Mouse (Mus musculus): Measurements from ENCODE around the gene Scgb1c1. TPM values are rescaled to one million over a fixed set of nuclear protein-coding genes. Genes with fewer than 3 reads are reported as not detected.

Scgb1c1 gene
- polyA plus RNA-seq, 1 experiment from 2014 or later, result not detected

DNA sequence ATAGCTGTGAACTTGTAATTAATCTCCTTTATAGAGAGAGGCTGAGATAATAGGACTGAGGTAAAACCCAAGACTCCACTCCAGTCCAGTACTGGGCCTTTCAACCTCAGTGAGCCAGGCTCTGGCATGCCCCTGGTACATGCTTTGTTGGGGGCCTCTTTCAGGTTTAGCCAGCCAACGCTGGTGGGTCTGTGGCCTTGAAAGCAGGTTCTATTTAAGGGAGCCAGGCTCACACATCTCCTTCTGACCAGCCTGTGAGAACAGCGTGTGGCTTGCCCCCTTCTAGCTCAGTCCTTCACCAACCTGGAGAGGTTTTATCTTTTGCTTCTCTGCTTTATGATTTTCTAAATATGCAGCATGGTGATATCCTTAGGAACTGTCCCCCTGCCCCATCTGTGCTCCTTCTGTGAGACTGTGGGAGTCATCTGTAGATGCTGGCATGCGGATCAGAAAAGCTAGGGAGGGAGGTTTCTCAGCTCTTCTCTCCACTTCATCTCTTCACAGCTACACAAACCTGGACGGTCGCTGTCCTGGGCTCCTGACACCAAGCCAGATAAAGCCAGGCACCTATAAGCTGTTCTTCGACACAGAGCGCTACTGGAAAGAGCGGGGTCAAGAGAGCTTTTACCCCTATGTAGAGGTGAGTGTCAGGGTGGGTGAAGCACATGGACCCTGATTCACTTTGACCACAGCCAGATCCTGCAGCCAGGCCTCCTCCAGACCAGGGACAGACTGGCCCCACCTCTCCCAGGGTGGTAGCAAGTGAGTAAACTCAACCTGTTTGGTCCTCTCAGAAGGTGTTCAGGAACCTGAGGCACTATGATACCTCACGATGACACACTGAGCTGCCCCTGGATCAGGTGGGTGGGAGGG lies 8.9 kb upstream of the Scgb1c1 start:
- Histone ChIP-seq H3K4me2 (no peak overlapping the region), H3K27me3 (ENCODE audit: control insufficient read depth, insufficient read depth, low read length) (peaks cover 31% of the 10 kb centered on the region), H3K36me3 (ENCODE audit: control insufficient read depth, insufficient read depth, low read length) (no peaks in the 10 kb centered on the region), H3K4me3 (ENCODE audit: low read depth, low read length) (no peak overlapping the region), H3K4me1 (ENCODE audit: control insufficient read depth, insufficient read depth, low read length) (no peaks in the 10 kb centered on the region), H3K9me3 (replicated peaks; ENCODE audit: control insufficient read depth, low read length) (no peaks in the 10 kb centered on the region), H3K9ac (ENCODE audit: low read depth, low read length) (no peak overlapping the region), H3K27ac (ENCODE audit: low read depth, low read length) (no peak overlapping the region)
- ATAC-seq (replicated peaks; ENCODE audit: insufficient number of reproducible peaks, low FRiP score, low TSS enrichment), result no peak
- 65% methylated on average over 9 of the region's 9 CpGs for WGBS (ENCODE audit: insufficient replicate concordance)

GRCm38 (mm10) chr7:140839556-140839955 lies 5.8 kb upstream of the Scgb1c1 start:
- Histone ChIP-seq H3K36me3 (ENCODE audit: control insufficient read depth, insufficient read depth, low read length) (no peaks in the 10 kb centered on the region), H3K27ac (ENCODE audit: low read depth, low read length) (no peak overlapping the region), H3K9me3 (replicated peaks; ENCODE audit: control insufficient read depth, low read length) (no peaks in the 10 kb centered on the region), H3K4me2 (no peak overlapping the region), H3K27me3 (ENCODE audit: control insufficient read depth, insufficient read depth, low read length) (peaks cover 53% of the 10 kb centered on the region), H3K9ac (ENCODE audit: low read depth, low read length) (no peak overlapping the region), H3K4me1 (ENCODE audit: control insufficient read depth, insufficient read depth, low read length) (no peaks in the 10 kb centered on the region), H3K4me3 (ENCODE audit: low read depth, low read length) (no peak overlapping the region)
- ATAC-seq (replicated peaks; ENCODE audit: insufficient number of reproducible peaks, low FRiP score, low TSS enrichment), result no peak
- WGBS (ENCODE audit: insufficient replicate concordance), result 54% methylated on average over 5 of the region's 5 CpGs

GRCm38 (mm10) chr7:140840750-140841735 lies 4.3 kb upstream of the Scgb1c1 start:
- H3K36me3 ChIP-seq (ENCODE audit: control insufficient read depth, insufficient read depth, low read length), result no peaks in the 10 kb centered on the region

GRCm38 (mm10) chr7:140843806-140844205 lies 1.5 kb upstream of the Scgb1c1 start:
- no peaks in the 10 kb centered on the region for H3K9me3 ChIP-seq (replicated peaks; ENCODE audit: control insufficient read depth, low read length)
- no peak overlapping the region for H3K4me2 ChIP-seq
- no peak overlapping the region for H3K9ac ChIP-seq (ENCODE audit: low read depth, low read length)
- no peaks in the 10 kb centered on the region for H3K4me1 ChIP-seq (ENCODE audit: control insufficient read depth, insufficient read depth, low read length)
- no peak overlapping the region for H3K4me3 ChIP-seq (ENCODE audit: low read depth, low read length)
- peaks cover 53% of the 10 kb centered on the region for H3K27me3 ChIP-seq (ENCODE audit: control insufficient read depth, insufficient read depth, low read length)
- no peaks in the 10 kb centered on the region for H3K36me3 ChIP-seq (ENCODE audit: control insufficient read depth, insufficient read depth, low read length)
- 69% methylated on average over 7 of the region's 7 CpGs for WGBS (ENCODE audit: insufficient replicate concordance)
- ATAC-seq (replicated peaks; ENCODE audit: insufficient number of reproducible peaks, low FRiP score, low TSS enrichment), result no peak
- no peak overlapping the region for H3K27ac ChIP-seq (ENCODE audit: low read depth, low read length)

More at GRCm38 (mm10) chr7:140840750-140841735, 4.3 kb upstream of the Scgb1c1 start:
- H3K4me2 ChIP-seq, result no peak overlapping the region
- WGBS (ENCODE audit: insufficient replicate concordance), result 33% methylated on average over 19 of the region's 19 CpGs
- H3K9me3 ChIP-seq (replicated peaks; ENCODE audit: control insufficient read depth, low read length), result no peaks in the 10 kb centered on the region
- no peak overlapping the region for H3K9ac ChIP-seq (ENCODE audit: low read depth, low read length)
- H3K27me3 ChIP-seq (ENCODE audit: control insufficient read depth, insufficient read depth, low read length), result peaks cover 51% of the 10 kb centered on the region
- no peak overlapping the region for H3K4me3 ChIP-seq (ENCODE audit: low read depth, low read length)
- no peaks in the 10 kb centered on the region for H3K4me1 ChIP-seq (ENCODE audit: control insufficient read depth, insufficient read depth, low read length)
- no peak overlapping the region for H3K27ac ChIP-seq (ENCODE audit: low read depth, low read length)
- no peak for ATAC-seq (replicated peaks; ENCODE audit: insufficient number of reproducible peaks, low FRiP score, low TSS enrichment)

DNA sequence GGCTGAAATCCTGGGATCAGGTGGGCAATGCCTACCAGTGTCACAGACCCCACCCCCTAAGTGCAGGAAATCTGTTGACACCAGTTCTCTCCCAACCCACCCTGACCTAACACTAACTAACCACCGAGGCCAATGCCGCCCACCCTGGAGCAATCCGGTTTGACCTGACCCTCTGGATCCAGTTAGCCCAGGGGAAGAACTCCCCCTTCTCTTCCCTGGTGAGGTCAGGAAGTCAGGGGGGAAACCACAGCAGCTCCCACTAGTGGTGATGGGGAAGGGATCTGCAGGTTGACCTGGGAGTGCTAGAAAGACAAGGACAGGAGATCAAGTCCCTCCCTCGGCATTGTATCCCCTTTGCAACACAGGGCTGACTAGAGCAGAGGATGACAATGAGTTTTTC lies 336 bp downstream of the Scgb1c1 start:
- WGBS (ENCODE audit: insufficient replicate concordance), result 60% methylated on average over 4 of the region's 4 CpGs
- peaks cover 41% of the 10 kb centered on the region for H3K27me3 ChIP-seq (ENCODE audit: control insufficient read depth, insufficient read depth, low read length)
- ATAC-seq (replicated peaks; ENCODE audit: insufficient number of reproducible peaks, low FRiP score, low TSS enrichment), result no peak

GRCm38 (mm10) chr7:140846676-140847075 lies 1.3 kb downstream of the Scgb1c1 start:
- 77% methylated on average over 10 of the region's 10 CpGs for WGBS (ENCODE audit: insufficient replicate concordance)
- H3K27ac ChIP-seq (ENCODE audit: low read depth, low read length), result no peak overlapping the region
- no peak for ATAC-seq (replicated peaks; ENCODE audit: insufficient number of reproducible peaks, low FRiP score, low TSS enrichment)
- H3K4me2 ChIP-seq, result no peak overlapping the region
- no peak overlapping the region for H3K9ac ChIP-seq (ENCODE audit: low read depth, low read length)
- no peaks in the 10 kb centered on the region for H3K9me3 ChIP-seq (replicated peaks; ENCODE audit: control insufficient read depth, low read length)
- H3K27me3 ChIP-seq (ENCODE audit: control insufficient read depth, insufficient read depth, low read length), result peaks cover 31% of the 10 kb centered on the region
- H3K4me3 ChIP-seq (ENCODE audit: low read depth, low read length), result no peak overlapping the region
- no peaks in the 10 kb centered on the region for H3K4me1 ChIP-seq (ENCODE audit: control insufficient read depth, insufficient read depth, low read length)
- no peaks in the 10 kb centered on the region for H3K36me3 ChIP-seq (ENCODE audit: control insufficient read depth, insufficient read depth, low read length)

More for the DNA sequence above, 336 bp downstream of the Scgb1c1 start:
- Histone ChIP-seq H3K9ac (ENCODE audit: low read depth, low read length) (no peak overlapping the region), H3K4me3 (ENCODE audit: low read depth, low read length) (no peak overlapping the region), H3K36me3 (ENCODE audit: control insufficient read depth, insufficient read depth, low read length) (no peaks in the 10 kb centered on the region), H3K27ac (ENCODE audit: low read depth, low read length) (no peak overlapping the region), H3K4me2 (no peak overlapping the region), H3K4me1 (ENCODE audit: control insufficient read depth, insufficient read depth, low read length) (no peaks in the 10 kb centered on the region), H3K9me3 (replicated peaks; ENCODE audit: control insufficient read depth, low read length) (no peaks in the 10 kb centered on the region)

GRCm38 (mm10) chr7:140847755-140848580 lies 2.6 kb downstream of the Scgb1c1 start, which contains the start of gene Odf3:
Odf3 (plus strand) TSS chr7:140847805.
- Histone ChIP-seq H3K27ac (ENCODE audit: low read depth, low read length) (no peak within 1 kb of the TSS), H3K36me3 (ENCODE audit: control insufficient read depth, insufficient read depth, low read length) (peaks cover 9% of the 10 kb centered on the region; the same call in 1 of the 2 replicates), H3K4me3 (ENCODE audit: low read depth, low read length) (no peak within 1 kb of the TSS), H3K27me3 (ENCODE audit: control insufficient read depth, insufficient read depth, low read length) (peaks cover 21% of the 10 kb centered on the region), H3K4me1 (ENCODE audit: control insufficient read depth, insufficient read depth, low read length) (no peaks in the 10 kb centered on the region), H3K9me3 (replicated peaks; ENCODE audit: control insufficient read depth, low read length) (no peaks in the 10 kb centered on the region), H3K4me2 (no peak within 1 kb of the TSS), H3K9ac (ENCODE audit: low read depth, low read length) (no peak within 1 kb of the TSS)
- 53% methylated on average over 11 of the region's 11 CpGs for WGBS (ENCODE audit: insufficient replicate concordance)
- ATAC-seq (replicated peaks; ENCODE audit: insufficient number of reproducible peaks, low FRiP score, low TSS enrichment), result no peak

- 89% methylated on average over 10 of the region's 10 CpGs for WGBS (ENCODE audit: insufficient replicate concordance)
- H3K4me1 ChIP-seq (ENCODE audit: control insufficient read depth, insufficient read depth, low read length), result no peaks in the 10 kb centered on the region
These were observed 3.2 kb downstream of the Scgb1c1 start for GRCm38 (mm10) chr7:140848591-140848990.

More at GRCm38 (mm10) chr7:140848591-140848990, 3.2 kb downstream of the Scgb1c1 start:
- Histone ChIP-seq H3K9ac (ENCODE audit: low read depth, low read length) (no peak overlapping the region), H3K4me3 (ENCODE audit: low read depth, low read length) (no peak overlapping the region), H3K27me3 (ENCODE audit: control insufficient read depth, insufficient read depth, low read length) (peaks cover 17% of the 10 kb centered on the region), H3K4me2 (no peak overlapping the region), H3K27ac (ENCODE audit: low read depth, low read length) (no peak overlapping the region), H3K9me3 (replicated peaks; ENCODE audit: control insufficient read depth, low read length) (no peaks in the 10 kb centered on the region), H3K36me3 (ENCODE audit: control insufficient read depth, insufficient read depth, low read length) (peaks cover 10% of the 10 kb centered on the region; the same call in 1 of the 2 replicates)
- ATAC-seq (replicated peaks; ENCODE audit: insufficient number of reproducible peaks, low FRiP score, low TSS enrichment), result no peak
